Mouse (Mus musculus) bone marrow macrophage, adult 2 months (primary cell): ENCODE measurements around the gene Sycp1.

Source experiments
- CTCF ChIP-seq: IDR thresholded peaks from 2 replicates; pipeline ENCODE4 v1.5.1; 2012; ENCODE audit warnings: low read depth, mild to moderate bottlenecking, low read length, moderate library complexity
- POLR2A ChIP-seq: IDR thresholded peaks from 2 replicates; pipeline ENCODE4 v1.6.1; 2012; ENCODE audit warnings: mild to moderate bottlenecking, low read depth, low read length, borderline replicate concordance

DNA sequence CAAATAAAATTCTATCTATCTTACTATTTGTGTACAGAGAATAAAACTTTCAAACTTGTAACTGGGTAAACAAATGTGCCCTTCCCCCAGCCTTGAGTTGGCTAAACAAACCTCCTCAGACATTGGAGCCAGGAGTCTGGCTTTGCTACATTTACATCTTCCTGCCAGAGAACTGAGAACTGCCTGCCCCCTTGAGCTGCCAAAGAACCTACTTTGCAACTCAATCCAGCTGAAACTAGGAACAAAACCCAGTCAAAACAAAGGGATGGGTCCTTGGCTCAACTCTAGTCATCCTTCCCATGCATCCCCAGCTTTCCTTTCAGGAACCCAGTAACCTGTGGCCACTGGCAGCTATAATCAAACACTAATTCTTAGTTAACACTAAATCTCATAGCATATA, 87.2 kb downstream of the Sycp1 start:
- TF ChIP-seq CTCF: no peak
- no peak for TF ChIP-seq POLR2A
